Mouse (Mus musculus) layer of hippocampus, postnatal 10 days (tissue): ENCODE data around the gene Tmtc2. TPM values are rescaled to one million over a fixed set of nuclear protein-coding genes. Genes with fewer than 3 reads are reported as not detected.

Experiments used
- DNase-seq, 2 experiments: peaks; one replicate each; pipeline ENCODE4 v3.0.0; 2021; ENCODE audit warnings: low spot score in 2 of 2
- total RNA-seq, 2 experiments: library from RNA; stranded (reverse); gene quantifications; 2 replicates each; pipeline ENCODE4 v1.2.3; 2021

Gene Tmtc2
- total RNA-seq, 2 experiments from 2014 or later: 10.7 to 11.0 TPM

DNA sequence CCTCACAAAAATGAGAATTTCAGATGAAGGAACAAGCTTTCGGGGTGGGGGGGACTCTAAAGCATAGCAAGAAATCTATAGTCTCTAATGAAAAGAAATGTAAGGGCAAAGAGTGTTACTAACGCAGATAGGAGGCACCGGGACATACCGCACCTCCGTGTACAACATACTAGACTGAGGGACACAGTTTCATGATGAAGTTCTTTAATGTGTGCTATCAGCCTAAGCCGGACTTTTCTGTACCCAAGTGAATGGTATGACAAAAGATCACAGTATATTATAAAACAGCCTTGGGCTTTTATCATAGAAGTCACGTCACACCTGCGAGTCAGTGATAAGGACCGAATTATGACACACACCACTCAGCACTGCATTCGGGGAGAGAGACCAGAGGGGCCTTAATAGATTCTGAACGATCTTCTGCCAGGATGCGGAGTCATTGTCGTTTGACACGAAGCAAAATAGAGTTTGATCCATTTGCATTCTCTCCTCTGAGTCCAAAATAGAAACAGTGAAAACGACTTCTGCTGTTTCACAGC lies 156.3 kb downstream of the Tmtc2 start:
- DNase-seq: no peak

DNA sequence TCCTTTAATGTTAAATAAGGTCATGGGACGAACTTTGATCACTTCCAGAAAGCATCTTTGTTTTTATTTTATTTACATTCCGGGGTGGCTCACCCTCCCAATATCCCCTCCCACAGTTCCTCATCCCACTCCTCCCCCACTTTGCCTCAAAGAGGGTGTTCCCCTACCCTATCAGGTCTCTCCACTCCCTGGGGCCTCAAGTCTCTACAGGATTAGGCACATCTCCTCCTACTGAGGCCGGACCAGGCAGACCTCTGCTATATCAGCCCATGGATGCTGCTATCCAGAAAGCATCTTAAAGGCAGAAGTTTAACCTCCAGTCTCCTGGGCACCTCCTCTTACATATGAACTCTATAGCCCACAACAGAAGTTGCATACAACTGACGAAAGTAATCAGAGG lies 157.7 kb downstream of the Tmtc2 start:
- no peak for DNase-seq

GRCm38 (mm10) chr10:105405856-105406527 lies 168.3 kb downstream of the Tmtc2 start:
- DNase-seq: no peak

GRCm38 (mm10) chr10:105403931-105404330 lies 170.3 kb downstream of the Tmtc2 start:
- no peak for DNase-seq

DNA sequence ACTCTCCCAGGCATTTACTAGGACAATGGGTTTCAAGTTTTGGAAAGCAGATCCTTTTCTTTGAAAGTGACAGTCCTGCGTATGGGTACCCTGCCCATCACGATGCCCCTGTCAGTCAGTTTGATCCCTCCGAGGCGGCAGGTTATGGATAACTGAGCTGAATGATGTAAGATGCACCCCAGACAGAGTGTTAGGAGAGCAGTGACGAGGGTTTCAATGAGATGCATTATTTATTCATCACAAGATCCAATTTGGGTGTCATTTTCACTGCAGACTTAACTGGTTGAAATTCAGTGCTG lies 171.8 kb downstream of the Tmtc2 start:
- no peak for DNase-seq

- DNase-seq: no peak
Measured at GRCm38 (mm10) chr10:105401754-105402480, 172.3 kb downstream of the Tmtc2 start.

DNA sequence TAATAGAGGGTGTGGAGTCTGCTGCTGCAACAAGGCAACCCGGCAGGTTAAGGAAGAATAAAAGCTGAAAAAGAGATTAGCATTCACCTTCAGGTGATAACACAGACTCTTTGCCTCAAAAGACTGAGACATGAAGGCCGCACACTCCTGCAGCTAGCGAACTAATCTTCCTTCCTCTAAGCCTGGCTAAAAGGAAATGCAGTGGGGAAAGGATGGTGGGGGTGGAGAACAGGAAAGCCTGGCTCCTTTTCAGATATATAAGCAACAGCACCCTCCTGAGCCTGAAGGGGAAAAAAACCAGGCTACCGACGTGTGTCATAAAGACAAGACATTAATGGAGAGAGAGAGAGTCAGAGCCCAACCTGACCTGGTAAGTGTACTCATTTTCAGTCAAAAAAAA lies 174.9 kb downstream of the Tmtc2 start:
- DNase-seq: no peak

GRCm38 (mm10) chr10:105384065-105384464 lies 190.2 kb downstream of the Tmtc2 start:
- no peak for DNase-seq

DNA sequence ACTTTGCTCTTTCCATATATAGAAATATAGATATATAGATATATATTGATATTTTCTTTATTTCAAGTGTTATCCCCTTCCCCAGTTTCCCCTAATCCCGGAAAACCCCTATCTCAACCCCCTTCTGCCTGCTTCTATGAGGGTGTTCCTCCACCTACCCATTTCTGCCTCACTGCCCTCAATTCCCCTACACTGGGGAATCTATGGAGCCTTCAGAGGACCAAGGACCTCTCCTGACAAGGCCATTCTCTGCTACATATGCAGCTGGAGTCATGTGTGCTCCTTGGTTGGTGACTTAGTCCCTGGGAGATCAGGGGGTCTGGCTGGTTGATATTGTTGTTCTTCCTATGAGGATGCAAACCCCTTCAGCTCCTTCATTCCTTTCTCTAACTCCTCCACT lies 192.5 kb downstream of the Tmtc2 start:
- no peak for DNase-seq

- DNase-seq: no peak
Measured at GRCm38 (mm10) chr10:105381202-105381601, 193.0 kb downstream of the Tmtc2 start.

DNA sequence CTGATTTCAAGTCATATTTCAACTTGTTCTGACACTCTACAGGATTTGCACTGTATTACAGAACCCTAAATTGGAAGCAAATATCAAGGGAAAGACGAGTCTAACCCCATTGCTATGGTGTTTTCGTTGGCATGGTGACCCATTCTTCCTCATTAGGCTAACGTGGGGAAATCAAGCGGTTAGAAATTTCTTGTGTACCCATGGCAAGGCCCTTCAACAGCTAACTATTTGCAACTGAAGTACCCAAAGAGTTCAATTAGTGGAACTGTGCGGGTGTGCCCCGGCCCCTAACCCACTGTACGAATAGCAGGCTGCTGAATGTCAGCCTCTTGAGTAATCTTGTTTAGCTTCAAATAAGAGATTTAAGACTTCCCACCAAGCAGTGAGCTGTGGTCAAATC lies 193.7 kb downstream of the Tmtc2 start:
- DNase-seq: no peak

GRCm38 (mm10) chr10:105377711-105378110 lies 196.5 kb downstream of the Tmtc2 start:
- DNase-seq: no peak

DNA sequence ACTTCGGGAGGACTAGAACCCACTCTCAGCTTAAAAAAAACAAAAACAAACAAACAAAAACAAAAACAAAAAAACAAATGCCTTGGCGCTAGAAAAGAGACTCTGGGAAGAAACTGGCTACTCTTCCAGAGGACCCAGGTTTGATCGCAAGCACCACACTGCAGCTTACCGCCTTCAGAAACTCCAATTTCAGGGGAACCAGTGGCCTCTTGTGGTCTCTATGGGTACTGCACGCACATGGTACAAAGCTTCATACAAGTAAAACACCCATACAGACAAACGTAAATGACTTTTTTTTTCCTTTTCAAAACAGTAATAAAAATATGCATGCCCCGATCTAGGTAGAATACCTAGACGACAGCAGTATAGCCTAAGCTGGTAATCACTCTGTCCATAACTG lies 201.0 kb downstream of the Tmtc2 start:
- DNase-seq: no peak

- DNase-seq: no peak
Measured at GRCm38 (mm10) chr10:105368242-105368641, 206.0 kb downstream of the Tmtc2 start.

DNA sequence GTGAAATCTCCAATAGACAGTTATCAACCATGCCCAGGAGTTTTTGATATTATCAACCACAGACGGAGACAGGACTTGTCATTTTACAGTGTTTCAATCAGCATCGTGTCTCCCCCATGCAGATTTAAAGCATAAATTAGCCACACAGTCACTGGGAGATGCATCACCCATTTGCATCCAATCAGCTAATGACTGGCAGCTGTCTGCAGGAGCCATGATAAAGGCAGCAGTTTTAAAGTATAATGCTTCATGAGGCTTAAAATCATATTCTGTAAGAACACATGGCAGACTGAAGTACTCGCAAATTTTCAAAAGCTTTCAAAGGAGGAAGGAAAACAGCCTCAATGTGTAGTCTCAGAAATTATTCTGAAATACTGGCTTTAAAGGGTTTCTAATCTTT lies 209.8 kb downstream of the Tmtc2 start:
- no peak for DNase-seq

DNA sequence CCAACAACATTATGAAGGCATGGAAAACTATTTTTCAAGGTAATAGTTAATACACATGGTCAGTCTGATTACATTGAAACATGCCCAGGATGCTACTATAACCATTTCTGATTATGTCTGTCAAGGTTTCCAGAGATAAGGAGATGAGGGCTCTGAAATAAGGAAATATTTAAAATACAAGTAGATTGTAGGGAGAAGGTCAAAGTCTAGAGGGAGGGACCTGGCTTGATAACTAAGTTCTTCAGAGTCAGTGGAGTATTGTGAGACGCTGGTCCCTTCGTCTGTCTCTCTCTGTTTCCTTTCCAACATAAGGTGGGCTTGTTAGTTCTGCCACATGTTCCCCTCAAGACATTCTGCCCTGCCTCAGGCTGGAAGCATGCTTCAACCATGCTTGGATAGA lies 223.9 kb downstream of the Tmtc2 start:
- no peak for DNase-seq

- no peak for DNase-seq
Measured at GRCm38 (mm10) chr10:105345920-105346319, 228.3 kb downstream of the Tmtc2 start.

DNA sequence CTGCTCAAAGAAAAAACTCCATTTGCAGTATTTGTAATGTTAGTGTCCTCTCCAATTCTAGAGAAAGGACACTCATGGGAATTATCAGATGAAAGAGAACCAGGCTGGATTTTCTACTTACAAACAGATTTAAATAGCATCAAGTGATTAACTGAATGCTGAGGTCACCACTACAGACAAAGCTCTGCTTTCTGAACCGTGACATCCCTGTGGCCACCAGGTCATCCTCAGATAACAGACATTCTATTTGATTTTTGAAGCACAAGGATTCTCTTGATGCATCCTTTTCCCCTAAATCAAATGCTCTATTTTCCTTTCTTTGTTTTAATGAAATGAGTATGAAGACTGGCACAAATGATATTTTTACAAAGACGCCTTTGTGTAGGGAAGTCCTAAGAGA lies 241.4 kb downstream of the Tmtc2 start:
- DNase-seq: no peak

DNA sequence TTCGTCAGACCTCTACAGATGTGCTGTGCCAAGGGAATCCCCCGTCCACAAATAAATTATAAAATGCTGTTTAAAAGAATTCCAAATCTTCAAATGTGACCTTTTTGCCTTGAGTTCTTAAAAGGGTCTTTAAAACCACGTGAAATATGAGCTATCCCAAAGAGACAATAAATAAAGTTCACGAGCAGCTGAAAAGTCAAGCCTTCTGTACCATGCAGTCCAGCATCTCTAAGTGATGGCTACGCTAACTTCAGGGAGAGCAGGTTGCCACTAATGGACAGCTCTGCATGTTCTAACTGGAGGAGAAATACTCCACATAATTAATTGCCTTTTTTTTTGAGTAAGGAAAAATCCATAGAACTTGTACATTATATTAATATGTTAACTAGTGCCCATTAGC lies 243.9 kb downstream of the Tmtc2 start:
- no peak for DNase-seq

GRCm38 (mm10) chr10:105323646-105324192 lies 250.5 kb downstream of the Tmtc2 start:
- no peak for DNase-seq

GRCm38 (mm10) chr10:105319299-105320057 lies 254.8 kb downstream of the Tmtc2 start:
- DNase-seq: no peak

GRCm38 (mm10) chr10:105318869-105319268 lies 255.4 kb downstream of the Tmtc2 start:
- DNase-seq: no peak
